Mouse (Mus musculus): ENCODE results near the gene Rnf32.

Gene Rnf32

DNA sequence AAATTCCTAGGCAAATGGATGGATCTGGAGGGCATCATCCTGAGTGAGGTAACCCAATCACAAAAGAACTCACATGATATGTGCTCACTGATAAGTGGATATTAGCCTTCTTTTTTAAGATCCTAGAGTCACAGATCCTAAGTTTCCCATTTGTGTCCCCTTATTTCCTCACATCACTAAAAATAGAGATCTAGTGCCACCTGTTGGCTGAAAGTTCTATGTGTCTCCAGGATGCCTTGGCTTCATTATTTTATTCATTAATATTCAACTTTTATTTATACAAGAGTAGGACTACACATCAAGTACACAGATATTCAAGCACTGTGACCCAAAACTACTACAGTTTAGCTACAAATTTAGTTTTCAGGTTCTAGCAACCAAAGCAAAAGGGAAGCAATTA, 79.0 kb downstream of the Rnf32 start:
- no peak for DNase-seq (ENCODE audit: low spot score)
